In genomic region chr6:142756507-142757333, GRCm38 (mm10) we compare ENCODE assay signal across 8 mouse cellular contexts. TPM values are rescaled to one million over a fixed set of nuclear protein-coding genes. Genes with fewer than 3 reads are reported as not detected.
A peak's percentile ranks its signal among the peaks of the same experiment; 100 is the strongest.
DNase-seq lines count a peak whose midpoint lies in the region; ATAC-seq and TF ChIP-seq lines count a peak whose summit lies in the region.

Cmas (plus strand) TSS chr6:142756686.

- peak within 1 kb of the TSS; percentile 70 for H3K9ac ChIP-seq in ES-E14 (ENCODE audit: insufficient read depth, low read depth, low read length, poor library complexity, severe bottlenecking)
- peak within 1 kb of the TSS; percentile 96 for H3K9ac ChIP-seq in forebrain, embryonic 15.5 days (replicated peaks)
- peak within 1 kb of the TSS; percentile 88 for H3K9ac ChIP-seq in lung, embryonic 14.5 days

- ATAC-seq in forebrain, embryonic 15.5 days (replicated peaks), result peak; percentile 96
- ATAC-seq in lung, embryonic 14.5 days (ENCODE audit: insufficient read depth), result peak; percentile 96

- peaks cover 17% of the 10 kb centered on the region; the same call in 1 of the 2 replicates for H3K27me3 ChIP-seq in forebrain, embryonic 15.5 days
- H3K27me3 ChIP-seq in lung, embryonic 14.5 days (ENCODE audit: insufficient read depth, low read length), result 0 out of 2 replicates have a peak, but pooled peaks cover 4% of the 10 kb centered on the region
- H3K27me3 ChIP-seq in thymus, adult 2 months (ENCODE audit: control insufficient read depth, insufficient read depth, low read length), result no peaks in the 10 kb centered on the region

- H3K4me1 ChIP-seq in ES-E14 (ENCODE audit: control insufficient read depth in 2 of 2, insufficient read depth in 2 of 2, low read length in 2 of 2, poor library complexity in 1 of 2), result peaks cover 12 to 13% of the 10 kb centered on the region in 2 experiments
- peaks cover 24% of the 10 kb centered on the region for H3K4me1 ChIP-seq in forebrain, embryonic 15.5 days
- peaks cover 4% of the 10 kb centered on the region; the same call in 1 of the 2 replicates for H3K4me1 ChIP-seq in lung, embryonic 14.5 days (ENCODE audit: insufficient read depth)
- H3K4me1 ChIP-seq in olfactory bulb, adult 2 months (ENCODE audit: control insufficient read depth, insufficient read depth, low read length), result peaks cover 8% of the 10 kb centered on the region
- H3K4me1 ChIP-seq in thymus, adult 2 months (replicated peaks; ENCODE audit: control insufficient read depth, insufficient read depth, low read length), result peaks cover 22% of the 10 kb centered on the region

- peaks cover 15% of the 10 kb centered on the region; the same call in 1 of the 2 replicates for H3K36me3 ChIP-seq in ES-E14 (ENCODE audit: control insufficient read depth, insufficient read depth, low read length, poor library complexity, severe bottlenecking)
- no peaks in the 10 kb centered on the region for H3K36me3 ChIP-seq in forebrain, embryonic 15.5 days
- peaks cover 22% of the 10 kb centered on the region for H3K36me3 ChIP-seq in lung, embryonic 14.5 days (ENCODE audit: insufficient read depth)
- peaks cover 7% of the 10 kb centered on the region; the same call in 1 of the 2 replicates for H3K36me3 ChIP-seq in thymus, adult 2 months (ENCODE audit: control insufficient read depth, insufficient read depth, low read length)

- peak within 1 kb of the TSS; percentile 73 to 95 for H3K4me3 ChIP-seq in ES-E14 (ENCODE audit: insufficient read depth in 1 of 2, low read depth in 1 of 2, low read length in 2 of 2, poor library complexity in 1 of 2, severe bottlenecking in 1 of 2)
- H3K4me3 ChIP-seq in forebrain, embryonic 15.5 days, result peak within 1 kb of the TSS; percentile 99
- peak within 1 kb of the TSS; percentile 91 for H3K4me3 ChIP-seq in layer of hippocampus, adult 2 months
- H3K4me3 ChIP-seq in lung, embryonic 14.5 days (ENCODE audit: low read depth, low read length), result peak within 1 kb of the TSS; percentile 87
- peak within 1 kb of the TSS; percentile 92 for H3K4me3 ChIP-seq in olfactory bulb, adult 2 months (ENCODE audit: insufficient read depth, low read depth, low read length)
- peak within 1 kb of the TSS; percentile 83 for H3K4me3 ChIP-seq in thymus, adult 2 months (ENCODE audit: control insufficient read depth, insufficient read depth, low read length)

- TF ChIP-seq POLR2A in olfactory bulb, adult 2 months (IDR thresholded peaks at IDR 0.05; ENCODE audit: insufficient read depth, low read depth, low read length), result peak; percentile 72
- TF ChIP-seq POLR2A in thymus, adult 2 months (IDR thresholded peaks at IDR 0.05; ENCODE audit: control insufficient read depth, extremely low read depth, insufficient read depth, low read length, poor library complexity), result peak; percentile 81

- in situ Hi-C loops in ES-E14 (cut with MboI; ENCODE audit: low sequenced_read_pairs in 2 of 2, unreplicated experiment in 2 of 2), result no loop called here

- TF ChIP-seq CTCF in layer of hippocampus, adult 2 months (conservative IDR thresholded peaks at IDR 0.05), result 0 out of 2 replicates have a peak, but pooled peaks have one; percentile 1
- no peak for TF ChIP-seq CTCF in lung, embryonic 14.5 days (IDR thresholded peaks at IDR 0.05; ENCODE audit: low read depth)
- TF ChIP-seq CTCF in olfactory bulb, adult 2 months (IDR thresholded peaks at IDR 0.05; ENCODE audit: insufficient read depth, low read depth, low read length), result no peak
- TF ChIP-seq CTCF in thymus, adult 2 months (IDR thresholded peaks at IDR 0.05; ENCODE audit: borderline replicate concordance, control insufficient read depth, extremely low read depth, insufficient read depth, low read length, poor library complexity), result no peak

- no peaks in the 10 kb centered on the region for H3K9me3 ChIP-seq in ES-E14 (ENCODE audit: control insufficient read depth, insufficient read depth, low read depth, low read length)
- H3K9me3 ChIP-seq in forebrain, embryonic 15.5 days, result no peaks in the 10 kb centered on the region
- H3K9me3 ChIP-seq in lung, embryonic 14.5 days (ENCODE audit: low read depth, low read length), result no peaks in the 10 kb centered on the region

- intact Hi-C loops in heart, postnatal 25 days (cut with DNase I), result loop anchor here (5.0 to 10.0 kb wide), 2 partner anchors 369 to 412 kb away; partner anchors contain the start of genes Golt1b, Pyroxd1 and Recql

- under 1% methylated on average over 67 of the region's 68 CpGs for WGBS in forebrain, embryonic 15.5 days
- WGBS in lung, embryonic 14.5 days, result under 1% methylated on average over 57 of the region's 68 CpGs
- WGBS in olfactory bulb, adult 2 months, result under 1% methylated on average over 68 of the region's 68 CpGs
- under 1% methylated on average over 68 of the region's 68 CpGs for WGBS in thymus, adult 2 months

- H3K4me2 ChIP-seq in forebrain, embryonic 15.5 days (replicated peaks), result peak within 1 kb of the TSS; percentile 72
- H3K4me2 ChIP-seq in lung, embryonic 14.5 days, result peak within 1 kb of the TSS; percentile 70

- DNase-seq in ES-E14 (ENCODE audit: low read depth, low spot score), result peak; percentile 71
- DNase-seq in cerebellum, adult 11-12 months, result peak; percentile 89
- peak; percentile 74 for DNase-seq in heart, postnatal 25 days (ENCODE audit: low spot score)
- peak; percentile 87 to 89 for DNase-seq in layer of hippocampus, adult 2 months (ENCODE audit: low spot score in 2 of 2)
- peak; percentile 93 for DNase-seq in lung, embryonic 14.5 days
- peak; percentile 93 for DNase-seq in thymus, adult 2 months

- no peak within 1 kb of the TSS for H3K27ac ChIP-seq in ES-E14 (ENCODE audit: insufficient read depth, low read depth, low read length, poor library complexity, severe bottlenecking)
- peak within 1 kb of the TSS; percentile 88 for H3K27ac ChIP-seq in forebrain, embryonic 15.5 days (replicated peaks)
- peak within 1 kb of the TSS; percentile 89 for H3K27ac ChIP-seq in layer of hippocampus, adult 2 months
- peak within 1 kb of the TSS; percentile 74 for H3K27ac ChIP-seq in lung, embryonic 14.5 days (ENCODE audit: low read depth)
- peak within 1 kb of the TSS; percentile 43; the same call in 1 of the 2 replicates for H3K27ac ChIP-seq in olfactory bulb, adult 2 months (ENCODE audit: insufficient read depth, low read depth, low read length)
- H3K27ac ChIP-seq in thymus, adult 2 months (ENCODE audit: control insufficient read depth, insufficient read depth, low read length), result peak within 1 kb of the TSS; percentile 72

TF ChIP-seq in ES-E14, 5 proteins besides CTCF, POLR2A, EP300 and RAD21:
- TF ChIP-seq HCFC1 (IDR thresholded peaks at IDR 0.05; ENCODE audit: borderline replicate concordance, insufficient read depth, low read length) (peak; percentile 97), CHD2 (IDR thresholded peaks at IDR 0.05; ENCODE audit: low read depth, low read length) (no peak)

RNA-seq across cellular contexts. Expression of gene Cmas, which starts in this region (rescaled TPM):
- 50.3 and 61.0 TPM in 2 replicates for total RNA-seq in ES-E14 (2012; rRNA removed)
- 147 and 160 TPM in 2 replicates for polyA plus RNA-seq in forebrain, embryonic 15.5 days (2015; fragmentation: Nextera tagmentation; extraction: Ambion mirVana)
- total RNA-seq in heart, postnatal 25 days (2021), result 10 to 100 TPM; 33.5 to 34.8 TPM
- total RNA-seq in layer of hippocampus, adult 2 months (2021), result 100 to 1,000 TPM; 100 to 102 TPM
- 71.1 and 71.8 TPM in 2 replicates for polyA plus RNA-seq in lung, embryonic 14.5 days (2014; fragmentation: Nextera tagmentation; extraction: Ambion mirVana)
- polyA plus RNA-seq in olfactory bulb, adult 2 months (2012; ENCODE audit: insufficient read depth, insufficient read length, low replicate concordance, missing spikeins), result not detected in 2 replicates
- 25.5 and 29.0 TPM in 2 replicates for polyA plus RNA-seq in thymus, adult 2 months (2012; rRNA removed)
